ENCODE assay signal across 8 mouse cellular contexts in genomic region chr10:127326017-127326801, GRCm38 (mm10). TPM values are rescaled to one million over a fixed set of nuclear protein-coding genes. Genes with fewer than 3 reads are reported as not detected.
DNase-seq lines count a peak whose midpoint lies in the region; ATAC-seq lines count a peak whose summit lies in the region.

No protein-coding gene starts in this region.

- peaks cover 18% of the 10 kb centered on the region for H3K4me1 ChIP-seq in forebrain, embryonic 10.5 days
- peaks cover 7% of the 10 kb centered on the region for H3K4me1 ChIP-seq in hindbrain, embryonic 14.5 days (replicated peaks; ENCODE audit: control insufficient read depth, insufficient read depth, low read length)
- peaks cover 73% of the 10 kb centered on the region for H3K4me1 ChIP-seq in liver, embryonic 13.5 days (replicated peaks)

- H3K9ac ChIP-seq in hindbrain, embryonic 14.5 days: peak overlapping the region; percentile 24; the same call in 1 of the 2 replicates
- H3K9ac ChIP-seq in liver, embryonic 13.5 days: peak overlapping the region; percentile 76

- H3K27ac ChIP-seq in forebrain, embryonic 10.5 days: peak overlapping the region; percentile 67; the same call in 1 of the 2 replicates
- H3K27ac ChIP-seq in hindbrain, embryonic 14.5 days: no peak overlapping the region
- H3K27ac ChIP-seq in liver, embryonic 13.5 days: peak overlapping the region; percentile 41

- peaks cover 15% of the 10 kb centered on the region for H3K36me3 ChIP-seq in forebrain, embryonic 10.5 days (replicated peaks)
- H3K36me3 ChIP-seq in hindbrain, embryonic 14.5 days (replicated peaks; ENCODE audit: control insufficient read depth, insufficient read depth): no peaks in the 10 kb centered on the region
- H3K36me3 ChIP-seq in liver, embryonic 13.5 days: 0 out of 2 replicates have a peak, but pooled peaks cover 15% of the 10 kb centered on the region

- under 1% methylated on average over 54 of the region's 54 CpGs for WGBS in forebrain, embryonic 10.5 days
- 3% methylated on average over 52 of the region's 54 CpGs for WGBS in hindbrain, embryonic 14.5 days
- WGBS in liver, embryonic 13.5 days (ENCODE audit: insufficient replicate concordance): 2% methylated on average over 54 of the region's 54 CpGs

- H3K27me3 ChIP-seq in forebrain, embryonic 10.5 days (ENCODE audit: poor library complexity, severe bottlenecking): peaks cover 99% of the 10 kb centered on the region
- peaks cover 80% of the 10 kb centered on the region for H3K27me3 ChIP-seq in hindbrain, embryonic 14.5 days (ENCODE audit: control insufficient read depth, insufficient read depth, low read length)
- peaks cover 32% of the 10 kb centered on the region for H3K27me3 ChIP-seq in liver, embryonic 13.5 days

- ATAC-seq in hindbrain, embryonic 14.5 days (ENCODE audit: low FRiP score): peak; percentile 38; the same call in 1 of the 2 replicates
- peak; percentile 66 for ATAC-seq in liver, embryonic 13.5 days (ENCODE audit: low read depth)

- H3K9me3 ChIP-seq in forebrain, embryonic 10.5 days: 0 out of 2 replicates have a peak, but pooled peaks cover 5% of the 10 kb centered on the region
- 0 out of 2 replicates have a peak, but pooled peaks cover 4% of the 10 kb centered on the region for H3K9me3 ChIP-seq in hindbrain, embryonic 14.5 days (ENCODE audit: control insufficient read depth, low read length)
- no peaks in the 10 kb centered on the region for H3K9me3 ChIP-seq in liver, embryonic 13.5 days (replicated peaks)

- peak overlapping the region; percentile 56 for H3K4me2 ChIP-seq in hindbrain, embryonic 14.5 days (replicated peaks)
- H3K4me2 ChIP-seq in liver, embryonic 13.5 days: peak overlapping the region; percentile 93

- H3K4me3 ChIP-seq in forebrain, embryonic 10.5 days: peak overlapping the region; percentile 52
- peak overlapping the region; percentile 30 for H3K4me3 ChIP-seq in hindbrain, embryonic 14.5 days (replicated peaks; ENCODE audit: low read length)
- H3K4me3 ChIP-seq in liver, embryonic 13.5 days (replicated peaks): peak overlapping the region; percentile 68

- DNase-seq in spleen, postnatal 36 days (ENCODE audit: low spot score in 2 of 2): peak; percentile 53 to 61
- DNase-seq in spleen, postnatal 14 days (ENCODE audit: low spot score in 2 of 2): no peak
- DNase-seq in forebrain, embryonic 10.5 days (ENCODE audit: extremely low spot score, low spot score): peak; percentile 44
- no peak for DNase-seq in hindbrain, embryonic 14.5 days (ENCODE audit: low spot score)
- no peak for DNase-seq in liver, embryonic 13.5 days
- peak; percentile 35 for DNase-seq in retina, embryonic 14.5 days (ENCODE audit: low spot score)
- DNase-seq in adipocyte (ENCODE audit: low spot score): no peak
- DNase-seq in urinary bladder, postnatal 14 days (ENCODE audit: low spot score): no peak

RNA-seq across cellular contexts. Expression of gene Arhgap9, which starts 4.4 kb away (rescaled TPM):
- 1.5 and 1.7 TPM in 2 replicates for polyA plus RNA-seq in forebrain, embryonic 10.5 days (2016; fragmentation: Nextera tagmentation; extraction: Ambion mirVana)
- polyA plus RNA-seq in hindbrain, embryonic 14.5 days (2014; fragmentation: Nextera tagmentation; extraction: Ambion mirVana): 0.88 and 1.1 TPM in 2 replicates
- polyA plus RNA-seq in liver, embryonic 13.5 days (2015; fragmentation: Nextera tagmentation; extraction: Ambion mirVana): 14.0 and 15.1 TPM in 2 replicates

RNA-seq across cellular contexts. Expression of gene Mars, which starts 14.6 kb away (rescaled TPM):
- 191 and 202 TPM in 2 replicates for polyA plus RNA-seq in forebrain, embryonic 10.5 days (2016; fragmentation: Nextera tagmentation; extraction: Ambion mirVana)
- polyA plus RNA-seq in hindbrain, embryonic 14.5 days (2014; fragmentation: Nextera tagmentation; extraction: Ambion mirVana): 113 and 124 TPM in 2 replicates
- 150 and 166 TPM in 2 replicates for polyA plus RNA-seq in liver, embryonic 13.5 days (2015; fragmentation: Nextera tagmentation; extraction: Ambion mirVana)

RNA-seq across cellular contexts. Expression of gene Gli1, which starts 15.6 kb away (rescaled TPM):
- polyA plus RNA-seq in forebrain, embryonic 10.5 days (2016; fragmentation: Nextera tagmentation; extraction: Ambion mirVana): 7.0 and 7.9 TPM in 2 replicates
- polyA plus RNA-seq in hindbrain, embryonic 14.5 days (2014; fragmentation: Nextera tagmentation; extraction: Ambion mirVana): 1.3 and 1.6 TPM in 2 replicates
- polyA plus RNA-seq in liver, embryonic 13.5 days (2015; fragmentation: Nextera tagmentation; extraction: Ambion mirVana): 0.21 and 0.31 TPM in 2 replicates

RNA-seq across cellular contexts. Expression of gene Inhbe, which starts 28.0 kb away (rescaled TPM):
- polyA plus RNA-seq in forebrain, embryonic 10.5 days (2016; fragmentation: Nextera tagmentation; extraction: Ambion mirVana): 0.04 TPM in 1 of 2 replicates, not detected in the other
- 0.04 TPM in 1 of 2 replicates, not detected in the other for polyA plus RNA-seq in hindbrain, embryonic 14.5 days (2014; fragmentation: Nextera tagmentation; extraction: Ambion mirVana)
- polyA plus RNA-seq in liver, embryonic 13.5 days (2015; fragmentation: Nextera tagmentation; extraction: Ambion mirVana): 0.32 and 0.38 TPM in 2 replicates

RNA-seq across cellular contexts. Expression of gene Mbd6, which starts 37.4 kb away (rescaled TPM):
- 9.1 and 11.4 TPM in 2 replicates for polyA plus RNA-seq in forebrain, embryonic 10.5 days (2016; fragmentation: Nextera tagmentation; extraction: Ambion mirVana)
- polyA plus RNA-seq in hindbrain, embryonic 14.5 days (2014; fragmentation: Nextera tagmentation; extraction: Ambion mirVana): 16.2 and 20.0 TPM in 2 replicates
- 5.9 and 6.5 TPM in 2 replicates for polyA plus RNA-seq in liver, embryonic 13.5 days (2015; fragmentation: Nextera tagmentation; extraction: Ambion mirVana)

Comparison
In these comparisons a context has a peak if more than half of its experiments do, and no peak if none do; other contexts are left out.
1. DNase-seq: peak in spleen, postnatal 36 days (2 of 2), forebrain, embryonic 10.5 days (single experiment) and retina, embryonic 14.5 days (single experiment); none in spleen, postnatal 14 days (0 of 2), hindbrain, embryonic 14.5 days (single experiment), liver, embryonic 13.5 days (single experiment), adipocyte (single experiment) and urinary bladder, postnatal 14 days (single experiment).
2. Peak in every context shown above with its lines, with median percentiles within 50 percentile points of each other: H3K4me3 ChIP-seq.